Mouse (Mus musculus): Measurements from ENCODE around the gene 4930572O03Rik.
"Not testable (repeated sequence)": the region's sequence is repeated elsewhere in the genome, so short reads cannot be mapped to it uniquely, and the experiment has no call there.

DNA sequence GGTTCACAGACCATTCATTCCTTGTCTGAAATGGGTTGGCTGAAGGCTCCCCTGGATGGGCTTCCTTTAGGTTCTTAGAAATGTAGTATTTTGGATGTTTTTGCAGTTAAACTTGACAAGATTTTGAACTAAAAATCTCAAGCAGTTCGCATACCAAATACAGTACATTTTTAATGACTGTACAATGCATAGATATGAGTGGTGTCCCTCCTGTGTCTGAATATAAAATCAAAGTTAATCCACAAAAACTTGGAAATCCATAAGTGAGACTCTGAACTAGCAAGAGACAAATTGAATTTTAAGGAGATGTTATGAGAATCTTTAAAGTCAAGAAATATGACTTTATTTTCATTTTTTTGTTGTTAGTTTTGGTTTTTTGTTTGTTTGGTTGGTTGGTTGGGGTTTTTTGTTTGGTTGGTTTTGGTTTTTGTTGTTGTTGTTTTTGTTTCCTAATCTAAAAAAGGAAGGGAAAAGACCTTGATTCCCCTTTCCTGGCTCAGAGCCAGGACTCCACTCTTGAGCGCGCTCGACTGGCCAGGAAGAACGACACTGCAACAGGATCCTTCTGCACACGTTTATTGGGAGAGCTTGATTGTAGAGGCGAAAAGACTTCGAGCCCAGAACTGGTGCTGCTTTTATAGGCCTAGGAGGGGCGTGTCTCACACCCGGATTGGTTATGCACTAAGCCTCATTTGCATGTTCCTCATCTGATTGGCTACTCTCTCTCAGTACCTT lies 24.6 kb upstream of the 4930572O03Rik start:
- TF ChIP-seq POLR2A (IDR thresholded peaks at IDR 0.05; ENCODE audit: low read depth, low read length); CTCF (IDR thresholded peaks at IDR 0.05; ENCODE audit: borderline replicate concordance, insufficient read depth, low read length): not testable (repeated sequence)

All from embryonic fibroblast, embryonic 13.5 days (primary cell).